Mouse (Mus musculus) testis, postnatal 14 days (tissue): ENCODE data around the gene Cstf3.

Source experiments
- DNase-seq: peaks from one replicate; pipeline ENCODE4 v3.0.0; 2021; ENCODE audit warnings: low spot score

Cstf3 gene

DNA sequence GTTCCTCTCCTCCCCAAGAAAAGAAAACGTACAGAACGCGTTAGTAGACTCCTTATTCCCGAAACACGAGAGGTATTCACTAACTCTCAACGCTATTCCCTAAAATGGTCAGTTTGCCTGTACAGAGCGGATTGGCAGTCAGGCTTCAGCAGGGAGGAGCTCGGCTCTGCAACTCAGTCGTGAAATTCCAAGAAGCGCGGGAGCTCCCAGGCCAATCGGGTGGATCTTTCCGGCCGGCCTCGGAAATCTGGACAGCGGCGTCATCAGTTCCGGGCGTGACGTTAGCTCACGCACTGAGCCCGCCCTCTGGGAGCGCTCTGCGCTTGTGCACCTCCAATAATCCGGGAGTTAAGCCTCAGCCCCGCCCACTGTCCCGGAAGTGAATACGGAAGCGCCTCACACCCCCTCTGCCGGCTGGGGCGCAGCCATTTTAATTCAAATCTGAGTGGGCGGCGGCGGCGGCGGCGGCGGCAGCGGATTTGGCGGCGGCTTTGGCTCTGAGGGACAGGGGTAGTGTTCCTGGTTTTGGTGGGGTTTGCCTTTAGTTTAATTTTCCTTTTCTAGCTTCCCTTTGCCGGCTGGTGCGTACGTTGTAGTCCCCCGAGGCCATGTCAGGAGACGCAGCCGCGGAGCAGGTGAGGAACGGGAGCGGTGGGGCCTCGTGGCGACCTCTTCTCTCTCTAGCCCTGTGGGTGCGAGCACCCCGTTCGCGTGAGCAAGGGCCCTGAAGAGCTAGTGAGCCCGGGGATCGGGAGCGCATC lies at the start of gene Cstf3:
TSS of gene Cstf3 (plus strand) at position 456 of the 761 bp plus-strand sequence.
- peak; percentile 99 for DNase-seq

DNA sequence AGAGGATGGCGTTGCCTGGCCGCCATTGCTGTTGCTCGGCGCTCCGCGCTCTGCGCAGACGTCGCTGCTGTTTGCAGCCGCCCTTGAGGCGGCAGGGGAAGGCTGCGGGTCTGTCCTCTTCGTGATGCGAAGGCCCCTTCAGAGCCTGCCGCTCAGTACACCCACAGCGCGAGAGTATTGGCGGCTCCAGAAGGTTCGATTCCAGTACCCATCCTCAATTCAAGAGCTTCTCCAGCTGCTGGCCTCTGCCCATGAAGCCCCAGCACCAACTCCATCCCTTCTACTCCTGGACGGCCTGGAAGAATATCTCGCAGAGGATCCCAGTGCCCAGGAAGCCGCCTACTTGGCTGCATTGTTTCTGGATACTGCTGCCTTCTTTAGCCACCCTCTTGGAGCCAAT lies 33.6 kb upstream of the Cstf3 start:
- DNase-seq, result peak; percentile 21

DNA sequence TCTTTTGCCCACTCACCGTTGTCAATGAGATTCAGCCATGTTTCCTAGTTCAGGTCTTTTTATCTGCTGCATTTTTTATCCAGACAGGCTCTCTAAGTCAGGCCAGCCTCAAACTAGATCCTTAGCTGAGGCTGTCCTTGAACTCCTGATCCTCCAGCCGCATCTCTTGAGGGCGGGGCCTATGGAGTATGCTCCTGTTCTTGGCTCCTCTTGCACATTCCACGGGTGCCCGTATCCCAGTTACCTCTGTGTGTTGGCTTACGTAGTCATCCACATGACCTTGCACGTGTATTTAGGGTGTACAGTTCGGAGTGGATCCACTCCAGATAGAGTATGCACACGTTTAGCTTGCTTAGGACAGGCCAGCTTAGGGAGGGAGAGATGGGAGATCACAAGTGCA lies 32.6 kb upstream of the Cstf3 start:
- no peak for DNase-seq

GRCm38 (mm10) chr2:104558326-104558725 lies 32.0 kb upstream of the Cstf3 start:
- DNase-seq, result no peak

GRCm38 (mm10) chr2:104558938-104559337 lies 31.4 kb upstream of the Cstf3 start:
- DNase-seq, result no peak

GRCm38 (mm10) chr2:104559591-104560380 lies 30.5 kb upstream of the Cstf3 start:
- DNase-seq, result no peak

DNA sequence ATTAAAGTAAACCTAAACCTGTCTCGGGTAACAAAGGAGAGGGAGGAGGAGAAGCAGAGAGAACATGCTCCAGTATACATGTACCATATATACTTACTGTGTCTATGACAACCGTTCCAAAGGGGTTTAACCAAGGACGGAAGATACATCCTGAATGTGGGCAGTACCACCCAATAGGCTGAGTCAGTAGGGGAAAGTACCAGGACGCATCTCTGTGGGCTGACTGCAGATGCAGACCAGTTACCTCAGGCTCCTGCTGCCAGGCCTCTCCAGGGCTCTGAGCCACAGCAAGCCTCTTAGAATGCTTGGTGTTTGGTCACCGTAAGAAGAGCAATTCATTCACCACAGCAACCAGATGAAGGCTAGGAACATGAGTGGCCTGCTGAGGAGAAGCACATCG lies 28.9 kb upstream of the Cstf3 start:
- no peak for DNase-seq

GRCm38 (mm10) chr2:104561986-104562532 lies 28.3 kb upstream of the Cstf3 start:
- no peak for DNase-seq

DNA sequence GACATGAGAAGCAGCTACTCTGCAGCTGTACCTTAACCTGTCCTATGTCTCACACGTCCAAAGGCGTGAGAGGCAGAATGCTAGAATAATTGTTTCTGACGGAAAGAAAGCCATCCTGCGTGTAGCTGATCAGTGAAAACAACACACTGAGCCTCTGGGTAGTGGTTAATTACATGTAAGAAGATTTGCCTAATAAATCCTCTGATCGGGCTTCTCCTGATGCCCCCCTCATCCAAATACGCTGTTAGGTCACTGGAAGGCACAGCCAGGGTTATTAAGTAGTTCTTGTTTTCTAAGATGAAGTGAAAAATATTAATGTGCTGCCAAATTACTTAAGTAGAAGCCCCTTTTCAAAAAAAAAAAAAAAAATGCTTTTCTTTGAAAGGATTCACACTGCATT lies 18.3 kb upstream of the Cstf3 start:
- no peak for DNase-seq

DNA sequence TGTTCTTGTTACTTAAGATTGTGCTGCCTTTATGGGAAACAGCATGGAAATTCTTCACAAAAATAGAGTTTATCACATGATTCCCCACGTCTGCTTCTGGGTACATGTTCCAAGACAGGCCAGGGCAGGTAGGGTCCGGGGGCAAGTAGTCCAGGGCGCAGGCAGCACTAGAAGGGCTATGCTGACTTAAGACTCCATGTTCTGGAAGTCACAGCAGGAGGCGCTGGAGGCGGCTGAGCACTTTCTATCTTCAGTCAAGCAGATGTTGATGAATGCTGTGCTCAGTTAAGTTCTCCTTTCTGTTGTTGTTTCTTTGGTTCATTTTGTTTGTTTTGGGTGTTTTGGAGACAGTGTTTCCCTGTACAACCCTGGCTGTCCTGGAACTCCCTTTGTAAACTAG lies 14.1 kb upstream of the Cstf3 start:
- DNase-seq, result no peak

GRCm38 (mm10) chr2:104578021-104578420 lies 12.3 kb upstream of the Cstf3 start:
- no peak for DNase-seq

GRCm38 (mm10) chr2:104578836-104579604 lies 11.3 kb upstream of the Cstf3 start:
- no peak for DNase-seq

DNA sequence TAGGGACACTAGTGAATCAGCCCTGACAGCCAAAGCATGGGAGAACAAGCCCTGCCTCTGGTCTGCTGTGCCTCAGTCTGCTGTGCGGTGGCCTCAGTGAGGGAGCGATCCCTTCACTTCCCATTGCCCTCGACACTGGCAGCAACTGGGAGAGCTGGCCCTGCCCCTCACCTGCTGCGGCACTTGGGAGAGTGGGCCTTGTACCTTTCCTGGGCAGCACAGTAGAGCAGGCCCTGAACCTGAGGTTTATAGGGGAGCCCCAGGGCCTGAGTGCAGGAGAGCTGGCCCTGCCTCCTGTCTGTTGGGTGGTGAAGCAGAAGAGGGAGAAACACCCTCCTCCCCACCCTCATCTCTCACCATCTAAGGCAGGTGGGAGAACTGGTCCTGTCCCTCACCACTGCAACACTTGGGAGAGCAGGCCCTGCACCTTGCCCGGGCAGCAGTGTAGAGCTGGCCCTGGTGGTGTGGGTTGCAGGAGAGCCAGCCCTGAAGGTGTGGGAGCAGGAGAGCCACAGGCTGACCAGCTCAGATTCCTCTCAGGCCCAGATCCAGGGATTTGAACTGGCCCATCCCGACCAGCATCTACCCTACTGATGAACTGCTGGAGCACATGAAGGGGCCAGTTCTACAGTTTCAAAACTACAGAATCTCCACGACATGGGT lies 10.4 kb upstream of the Cstf3 start:
- no peak for DNase-seq

DNA sequence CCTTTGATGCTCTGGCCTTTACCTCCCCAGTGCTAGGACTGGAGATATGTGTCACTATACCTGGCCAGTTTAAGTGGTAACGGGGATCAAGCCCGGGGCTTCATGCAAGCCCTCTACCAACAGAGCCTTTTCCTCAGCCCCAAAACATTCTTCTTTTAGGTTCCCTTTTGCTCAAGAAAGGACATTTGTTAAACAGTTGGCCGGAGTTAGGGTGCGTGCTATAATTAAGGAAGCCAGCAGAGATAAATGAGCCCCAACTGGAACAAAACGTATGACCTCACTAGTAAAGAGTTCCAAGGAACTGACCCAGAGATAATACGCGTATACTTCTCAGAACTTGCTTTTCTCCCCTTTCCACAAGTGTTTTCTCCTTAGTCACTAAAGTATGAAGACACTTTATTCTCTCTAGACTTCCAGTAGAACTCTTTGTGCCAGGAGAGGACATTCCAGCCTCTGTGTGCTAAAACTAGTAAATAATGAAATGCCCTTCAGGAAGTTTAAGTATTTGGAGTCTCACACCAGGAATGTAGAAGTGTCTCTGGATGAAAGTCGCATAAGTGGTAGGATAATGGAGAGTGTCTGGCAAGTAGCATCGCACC lies 8.9 kb upstream of the Cstf3 start:
- no peak for DNase-seq

GRCm38 (mm10) chr2:104583032-104583431 lies 7.3 kb upstream of the Cstf3 start:
- no peak for DNase-seq

DNA sequence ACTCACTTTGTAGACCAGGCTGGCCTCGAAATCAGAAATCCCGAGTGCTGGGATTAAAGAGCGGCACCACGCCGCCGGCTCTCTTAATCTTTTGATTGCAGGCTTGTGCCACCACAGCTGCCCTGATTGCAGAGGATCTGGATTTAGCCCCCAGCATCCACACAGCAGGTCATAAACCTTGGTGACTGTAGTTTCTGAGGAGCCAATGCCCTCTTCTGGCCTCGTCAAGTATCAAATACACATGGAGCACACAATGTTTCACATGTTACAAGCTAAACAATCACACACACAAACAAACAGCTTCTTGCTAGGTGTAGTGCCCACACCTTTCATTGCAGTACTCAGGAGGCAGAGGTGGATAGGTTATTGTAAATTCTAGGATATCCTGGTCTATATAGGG lies 6.1 kb upstream of the Cstf3 start:
- DNase-seq, result no peak

DNA sequence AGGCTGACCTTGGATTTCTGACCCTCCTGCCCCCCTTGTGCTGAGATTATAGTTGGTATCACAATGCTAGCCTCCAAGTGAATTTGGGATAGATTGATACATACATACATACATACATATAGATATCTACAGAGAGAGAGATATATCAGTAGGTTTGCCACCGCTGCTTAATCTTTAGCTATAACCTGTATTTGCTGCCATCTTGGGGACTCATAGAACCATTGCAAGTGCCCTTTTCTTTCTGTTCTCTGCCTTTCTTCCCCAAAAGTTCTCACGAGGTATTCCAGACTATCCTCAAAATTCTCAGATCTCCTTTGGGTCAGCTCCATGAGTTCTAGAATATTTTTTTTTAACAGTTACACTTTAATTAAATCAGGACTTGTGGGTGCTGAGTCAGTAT lies 4.7 kb upstream of the Cstf3 start:
- DNase-seq, result no peak

GRCm38 (mm10) chr2:104588552-104588951 lies 1.8 kb upstream of the Cstf3 start:
- DNase-seq, result no peak

DNA sequence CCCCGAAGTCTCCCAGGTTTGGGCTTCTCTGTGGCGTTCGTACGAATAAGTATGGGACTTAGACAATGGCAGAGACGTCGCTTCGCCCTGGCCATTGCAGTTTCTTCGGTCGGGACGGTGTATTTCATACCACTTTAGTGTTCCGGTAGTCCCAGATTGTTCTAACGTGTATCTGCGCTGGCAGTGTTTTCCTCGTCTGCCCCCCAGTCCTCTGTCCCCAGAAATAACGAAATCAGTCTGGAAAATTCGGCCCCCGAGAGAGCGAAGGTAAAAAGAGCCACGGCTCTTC lies 450 bp downstream of the Cstf3 start:
- no peak for DNase-seq

DNA sequence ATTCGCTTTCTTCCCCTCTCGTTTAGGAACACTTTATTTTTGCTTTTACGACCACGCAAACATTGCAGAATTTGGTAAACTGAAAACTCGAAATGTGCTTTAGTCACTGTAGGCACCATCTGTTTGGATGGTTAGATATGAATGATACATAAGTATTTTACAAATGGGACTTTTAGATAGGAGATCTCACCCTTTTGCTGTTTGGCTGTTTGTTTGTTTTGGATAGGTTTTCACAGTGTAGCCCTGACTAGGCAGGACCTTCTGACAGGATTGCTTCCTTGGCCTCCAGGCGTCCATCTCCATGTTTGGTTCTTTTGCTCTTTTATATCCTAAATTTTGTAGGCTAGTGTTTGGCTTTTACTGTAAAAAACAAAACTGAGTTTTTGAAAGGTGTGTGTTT lies 818 bp downstream of the Cstf3 start:
- no peak for DNase-seq

DNA sequence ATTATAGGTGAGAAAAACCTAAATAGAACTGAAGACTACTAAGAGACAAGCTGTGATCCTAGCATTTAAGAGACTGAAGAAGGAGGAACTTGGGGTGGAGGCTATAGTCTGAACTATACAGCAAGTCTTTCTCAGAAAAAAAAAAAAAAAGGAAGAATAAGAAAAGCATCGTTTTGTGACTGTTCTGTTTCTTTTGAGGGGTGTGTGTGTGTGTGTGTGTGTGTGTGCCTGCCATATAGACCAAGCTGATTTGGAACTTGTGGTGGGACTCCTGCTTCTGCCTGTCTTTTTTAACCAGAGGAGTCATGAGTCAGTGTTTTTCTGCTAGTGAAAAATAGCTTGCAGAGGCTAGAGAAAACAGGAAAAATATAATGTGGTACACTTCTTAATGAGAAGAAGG lies 4.7 kb downstream of the Cstf3 start:
- DNase-seq, result no peak

- DNase-seq, result no peak
These were observed 13.1 kb downstream of the Cstf3 start for GRCm38 (mm10) chr2:104603431-104603830.
